Mouse (Mus musculus) cortical plate, adult 2 months (tissue): ENCODE data around the gene Dph7.

Source experiments
- CTCF ChIP-seq: fragments of 200-500 bp; IDR thresholded peaks from 2 replicates; pipeline ENCODE4 v1.5.1; 2011; ENCODE audit warnings: mild to moderate bottlenecking, control low read depth, low read length; ENCODE audit not compliant: insufficient read depth; ENCODE audit errors: extremely low read depth
- POLR2A ChIP-seq: fragments of 200-500 bp; IDR thresholded peaks from 2 replicates; pipeline ENCODE4 v1.6.1; 2011; ENCODE audit warnings: mild to moderate bottlenecking, low read length, control low read depth; ENCODE audit not compliant: insufficient read depth; ENCODE audit errors: extremely low read depth

GRCm38 (mm10) chr2:24914762-24915161, 47.4 kb upstream of the Dph7 start:
- TF ChIP-seq POLR2A (no peak), CTCF (no peak)
